In genomic region chr2:28468486-28469225, GRCm38 (mm10) we compare ENCODE assay signal across 8 mouse cellular contexts. TPM values are rescaled to one million over a fixed set of nuclear protein-coding genes. Genes with fewer than 3 reads are reported as not detected.
A peak's percentile ranks its signal among the peaks of the same experiment; 100 is the strongest.
DNase-seq lines count a peak whose midpoint lies in the region; ATAC-seq and TF ChIP-seq lines count a peak whose summit lies in the region.

No protein-coding gene starts in this region.

- 49% methylated on average over 18 of the region's 18 CpGs for WGBS in heart, embryonic 13.5 days
- 55% methylated on average over 18 of the region's 18 CpGs for WGBS in forebrain, embryonic 13.5 days
- WGBS in liver, embryonic 14.5 days (ENCODE audit: insufficient replicate concordance), result 46% methylated on average over 18 of the region's 18 CpGs

- no peak for ATAC-seq in heart, embryonic 13.5 days (ENCODE audit: extremely low read depth, insufficient number of reproducible peaks, low FRiP score, low TSS enrichment)
- no peak for ATAC-seq in G1E (ENCODE audit: extremely low read depth, insufficient number of reproducible peaks, low FRiP score, poor library complexity, severe bottlenecking)
- no peak for ATAC-seq in forebrain, embryonic 13.5 days
- no peak for ATAC-seq in liver, embryonic 14.5 days (ENCODE audit: insufficient read depth)
- ATAC-seq in activated CD4-positive, CD25-positive, alpha-beta regulatory T cell, adult 4 months, result no peak

- H3K9ac ChIP-seq in heart, embryonic 13.5 days, result peak overlapping the region; percentile 90
- peak overlapping the region; percentile 98 for H3K9ac ChIP-seq in forebrain, embryonic 13.5 days
- peak overlapping the region; percentile 83 for H3K9ac ChIP-seq in liver, embryonic 14.5 days (replicated peaks)

- peaks cover 29% of the 10 kb centered on the region for H3K27me3 ChIP-seq in heart, embryonic 13.5 days (replicated peaks)
- peaks cover 24% of the 10 kb centered on the region for H3K27me3 ChIP-seq in G1E (ENCODE audit: insufficient read depth, low read length)
- peaks cover 7% of the 10 kb centered on the region; the same call in 1 of the 2 replicates for H3K27me3 ChIP-seq in forebrain, embryonic 13.5 days
- H3K27me3 ChIP-seq in liver, embryonic 14.5 days (ENCODE audit: control insufficient read depth, insufficient read depth, low read length), result peaks cover 11% of the 10 kb centered on the region

- H3K4me3 ChIP-seq in heart, embryonic 13.5 days, result peak overlapping the region; percentile 69
- peak overlapping the region; percentile 94 for H3K4me3 ChIP-seq in G1E (ENCODE audit: low read depth, low read length)
- H3K4me3 ChIP-seq in forebrain, embryonic 13.5 days, result peak overlapping the region; percentile 96
- H3K4me3 ChIP-seq in liver, embryonic 14.5 days (ENCODE audit: insufficient read depth in 1 of 2, low read depth in 2 of 2, low read length in 2 of 2), result peak overlapping the region; percentile 79 to 90

- H3K4me2 ChIP-seq in heart, embryonic 13.5 days, result peak overlapping the region; percentile 84
- peak overlapping the region; percentile 83 for H3K4me2 ChIP-seq in forebrain, embryonic 13.5 days
- H3K4me2 ChIP-seq in liver, embryonic 14.5 days (ENCODE audit: low read depth), result peak overlapping the region; percentile 74

- H3K4me1 ChIP-seq in heart, embryonic 13.5 days, result peaks cover 18% of the 10 kb centered on the region
- peaks cover 26% of the 10 kb centered on the region for H3K4me1 ChIP-seq in G1E (ENCODE audit: insufficient read depth, low read depth, low read length)
- H3K4me1 ChIP-seq in forebrain, embryonic 13.5 days, result peaks cover 20% of the 10 kb centered on the region
- peaks cover 0 to 10% of the 10 kb centered on the region in 2 experiments; a peak in 2 of 4 replicates for H3K4me1 ChIP-seq in liver, embryonic 14.5 days (replicated peaks; ENCODE audit: control insufficient read depth in 2 of 2, insufficient read depth in 2 of 2, low read length in 1 of 2)

- no peak for TF ChIP-seq CTCF in G1E (IDR thresholded peaks at IDR 0.05; ENCODE audit: low read depth, low read length)
- TF ChIP-seq CTCF in liver, embryonic 14.5 days (IDR thresholded peaks at IDR 0.05; ENCODE audit: low read depth), result no peak

- peaks cover 46% of the 10 kb centered on the region for H3K36me3 ChIP-seq in heart, embryonic 13.5 days
- H3K36me3 ChIP-seq in G1E (replicated peaks), result peaks cover 40% of the 10 kb centered on the region
- peaks cover 44% of the 10 kb centered on the region for H3K36me3 ChIP-seq in forebrain, embryonic 13.5 days (ENCODE audit: poor library complexity, severe bottlenecking)
- H3K36me3 ChIP-seq in liver, embryonic 14.5 days (replicated peaks; ENCODE audit: control insufficient read depth, insufficient read depth, low read depth), result peaks cover 8% of the 10 kb centered on the region

- no peak for TF ChIP-seq EP300 in liver, embryonic 14.5 days (IDR thresholded peaks at IDR 0.05; ENCODE audit: low read depth)

- H3K9me3 ChIP-seq in heart, embryonic 13.5 days, result peaks cover 3% of the 10 kb centered on the region; the same call in 1 of the 2 replicates
- peaks cover 16% of the 10 kb centered on the region for H3K9me3 ChIP-seq in G1E (replicated peaks)
- peaks cover 11% of the 10 kb centered on the region for H3K9me3 ChIP-seq in forebrain, embryonic 13.5 days (replicated peaks)
- no peaks in the 10 kb centered on the region for H3K9me3 ChIP-seq in liver, embryonic 14.5 days (ENCODE audit: control insufficient read depth, low read length)

- H3K27ac ChIP-seq in heart, embryonic 13.5 days (replicated peaks), result no peak overlapping the region
- no peak overlapping the region for H3K27ac ChIP-seq in forebrain, embryonic 13.5 days
- H3K27ac ChIP-seq in liver, embryonic 14.5 days, result no peak overlapping the region

- DNase-seq in heart, adult 8-10 months (ENCODE audit: low spot score), result no peak
- no peak for DNase-seq in G1E (ENCODE audit: low spot score)
- DNase-seq in liver, embryonic 14.5 days (ENCODE audit: low read depth in 3 of 3, low spot score in 3 of 3), result no peak
- no peak for DNase-seq in frontal cortex, postnatal 14 days (ENCODE audit: low spot score in 2 of 2)
- DNase-seq in frontal cortex, adult 2 months (ENCODE audit: extremely low spot score in 1 of 2, low spot score in 1 of 2), result no peak

RNA-seq across cellular contexts. Expression of gene Mrps2, which starts 0.8 kb away (rescaled TPM):
- 46.0 and 48.5 TPM in 2 replicates for polyA plus RNA-seq in heart, embryonic 13.5 days (2015; fragmentation: Nextera tagmentation; extraction: Ambion mirVana)
- 10 to 100 TPM; 39.1 to 46.8 (median 42.0) TPM for total RNA-seq in heart, adult 8-10 months (2022)
- 101 TPM in 2 replicates for total RNA-seq in G1E (2014; fragmentation: Nextera tagmentation)
- 30.3 and 33.4 TPM in 2 replicates for total RNA-seq in G1E (2017)
- 46.4 and 49.6 TPM in 2 replicates for polyA plus RNA-seq in G1E (2012)
- polyA plus RNA-seq in forebrain, embryonic 13.5 days (2015; fragmentation: Nextera tagmentation; extraction: Ambion mirVana), result 52.5 and 54.3 TPM in 2 replicates
- polyA plus RNA-seq in liver, embryonic 14.5 days (2012; rRNA removed), result 19.8 and 20.2 TPM in 2 replicates
- 21.4 and 24.6 TPM in 2 replicates for polyA plus RNA-seq in liver, embryonic 14.5 days (2014; fragmentation: Nextera tagmentation; extraction: Ambion mirVana)
- polyA plus RNA-seq in activated CD4-positive, CD25-positive, alpha-beta regulatory T cell, adult 4 months (2017; shearing (Covaris generic)), result 10 to 100 TPM; 15.7 to 17.2 TPM
- polyA plus RNA-seq in frontal cortex, adult 2 months (2012; rRNA removed), result 34.7 and 37.4 TPM in 2 replicates

RNA-seq across cellular contexts. Expression of gene 1700007K13Rik, which starts 2.5 kb away (rescaled TPM):
- 0.31 TPM in 1 of 2 replicates, not detected in the other for polyA plus RNA-seq in heart, embryonic 13.5 days (2015; fragmentation: Nextera tagmentation; extraction: Ambion mirVana)
- total RNA-seq in heart, adult 8-10 months (2022), result under 1 TPM in 1 of 4 experiments, not detected in 3; 0.43 TPM
- not detected in 2 replicates for total RNA-seq in G1E (2014; fragmentation: Nextera tagmentation)
- total RNA-seq in G1E (2017), result not detected in 2 replicates
- polyA plus RNA-seq in G1E (2012), result 0.14 and 0.36 TPM in 2 replicates
- 2.0 TPM in 2 replicates for polyA plus RNA-seq in forebrain, embryonic 13.5 days (2015; fragmentation: Nextera tagmentation; extraction: Ambion mirVana)
- polyA plus RNA-seq in liver, embryonic 14.5 days (2012; rRNA removed), result not detected in 2 replicates
- 0.24 TPM in 1 of 2 replicates, not detected in the other for polyA plus RNA-seq in liver, embryonic 14.5 days (2014; fragmentation: Nextera tagmentation; extraction: Ambion mirVana)
- under 1 TPM in 1 of 2 experiments, not detected in 1; 0.52 TPM for polyA plus RNA-seq in activated CD4-positive, CD25-positive, alpha-beta regulatory T cell, adult 4 months (2017; shearing (Covaris generic))
- 2.4 and 3.5 TPM in 2 replicates for polyA plus RNA-seq in frontal cortex, adult 2 months (2012; rRNA removed)

RNA-seq across cellular contexts. Expression of gene Ppp1r26, which starts 22.1 kb away (rescaled TPM):
- polyA plus RNA-seq in heart, embryonic 13.5 days (2015; fragmentation: Nextera tagmentation; extraction: Ambion mirVana), result 2.9 and 3.1 TPM in 2 replicates
- total RNA-seq in heart, adult 8-10 months (2022), result 1 to 10 TPM; 3.4 to 6.9 (median 3.9) TPM
- not detected in 2 replicates for total RNA-seq in G1E (2014; fragmentation: Nextera tagmentation)
- total RNA-seq in G1E (2017), result 0.16 TPM in 1 of 2 replicates, not detected in the other
- polyA plus RNA-seq in G1E (2012), result not detected in 2 replicates
- polyA plus RNA-seq in forebrain, embryonic 13.5 days (2015; fragmentation: Nextera tagmentation; extraction: Ambion mirVana), result 6.2 and 8.4 TPM in 2 replicates
- polyA plus RNA-seq in liver, embryonic 14.5 days (2012; rRNA removed), result 0.15 and 0.19 TPM in 2 replicates
- polyA plus RNA-seq in liver, embryonic 14.5 days (2014; fragmentation: Nextera tagmentation; extraction: Ambion mirVana), result 0.04 and 0.11 TPM in 2 replicates
- polyA plus RNA-seq in activated CD4-positive, CD25-positive, alpha-beta regulatory T cell, adult 4 months (2017; shearing (Covaris generic)), result under 1 TPM in 1 of 2 experiments, not detected in 1; 0.08 TPM
- polyA plus RNA-seq in frontal cortex, adult 2 months (2012; rRNA removed), result 13.0 and 15.0 TPM in 2 replicates

RNA-seq across cellular contexts. Expression of gene Gbgt1, which starts 28.0 kb away (rescaled TPM):
- polyA plus RNA-seq in heart, embryonic 13.5 days (2015; fragmentation: Nextera tagmentation; extraction: Ambion mirVana), result 0.25 and 0.47 TPM in 2 replicates
- 1 to 10 TPM; 1.2 to 2.4 (median 2.1) TPM for total RNA-seq in heart, adult 8-10 months (2022)
- total RNA-seq in G1E (2014; fragmentation: Nextera tagmentation), result not detected in 2 replicates
- total RNA-seq in G1E (2017), result not detected in 2 replicates
- polyA plus RNA-seq in G1E (2012), result not detected in 2 replicates
- polyA plus RNA-seq in forebrain, embryonic 13.5 days (2015; fragmentation: Nextera tagmentation; extraction: Ambion mirVana), result 0.43 TPM in 1 of 2 replicates, not detected in the other
- 0.31 and 0.52 TPM in 2 replicates for polyA plus RNA-seq in liver, embryonic 14.5 days (2012; rRNA removed)
- 0.15 and 0.29 TPM in 2 replicates for polyA plus RNA-seq in liver, embryonic 14.5 days (2014; fragmentation: Nextera tagmentation; extraction: Ambion mirVana)
- not detected for polyA plus RNA-seq in activated CD4-positive, CD25-positive, alpha-beta regulatory T cell, adult 4 months (2017; shearing (Covaris generic))
- polyA plus RNA-seq in frontal cortex, adult 2 months (2012; rRNA removed), result 1.3 and 1.4 TPM in 2 replicates

RNA-seq across cellular contexts. Expression of gene Gm10134, which starts 37.2 kb away (rescaled TPM):
- polyA plus RNA-seq in heart, embryonic 13.5 days (2015; fragmentation: Nextera tagmentation; extraction: Ambion mirVana), result 1.1 and 1.6 TPM in 2 replicates
- 1 to 10 TPM in 2 of 4 experiments, not detected in 2; 1.4 TPM for total RNA-seq in heart, adult 8-10 months (2022)
- total RNA-seq in G1E (2014; fragmentation: Nextera tagmentation) (not detected in 2 replicates), G1E (2017) (not detected in 2 replicates)
- not detected in 2 replicates for polyA plus RNA-seq in G1E (2012)
- 0.53 and 0.76 TPM in 2 replicates for polyA plus RNA-seq in forebrain, embryonic 13.5 days (2015; fragmentation: Nextera tagmentation; extraction: Ambion mirVana)
- not detected in 2 replicates for polyA plus RNA-seq in liver, embryonic 14.5 days (2012; rRNA removed)
- not detected in 2 replicates for polyA plus RNA-seq in liver, embryonic 14.5 days (2014; fragmentation: Nextera tagmentation; extraction: Ambion mirVana)
- not detected for polyA plus RNA-seq in activated CD4-positive, CD25-positive, alpha-beta regulatory T cell, adult 4 months (2017; shearing (Covaris generic))
- polyA plus RNA-seq in frontal cortex, adult 2 months (2012; rRNA removed), result 0.54 TPM in 1 of 2 replicates, not detected in the other
